Mouse (Mus musculus) heart, postnatal 0 days (tissue): ENCODE measurements around the gene 2610042L04Rik.
"Not testable (repeated sequence)": the region's sequence is repeated elsewhere in the genome, so short reads cannot be mapped to it uniquely, and the experiment has no call there.

Experiments used
- CTCF ChIP-seq: IDR thresholded peaks from 2 replicates; pipeline ENCODE4 v1.5.1; 2016; ENCODE audit warnings: antibody characterized with exemption, control low read depth, low read depth
- EP300 ChIP-seq: IDR thresholded peaks from 2 replicates; pipeline ENCODE4 v1.6.1; 2016; ENCODE audit warnings: antibody characterized with exemption, low read depth

DNA sequence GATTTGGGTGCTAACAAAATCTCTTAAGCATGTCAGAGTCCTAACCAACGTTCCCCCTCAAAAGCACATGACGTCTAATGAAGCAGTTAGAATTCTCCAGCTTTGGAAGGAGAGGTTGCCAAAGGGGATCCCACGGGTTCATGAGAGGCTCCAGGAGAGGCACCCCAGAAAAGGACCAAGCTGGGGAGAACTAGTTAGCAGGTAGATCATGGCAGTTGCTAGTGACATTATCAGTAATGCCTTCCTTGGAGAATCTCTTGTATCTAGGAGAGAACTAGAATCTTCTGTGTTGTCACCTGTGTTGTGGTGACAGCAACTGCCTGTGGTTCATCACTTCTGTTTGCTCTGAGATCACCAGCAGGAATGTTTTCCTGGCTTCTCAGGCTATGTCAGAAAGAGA, 62.7 kb downstream of the 2610042L04Rik start, which contains the start of gene Gm3159:
- TF ChIP-seq CTCF, EP300: not testable (repeated sequence)
